Mouse (Mus musculus) heart, embryonic 16.5 days (tissue): ENCODE measurements around the gene Fscb. TPM values are rescaled to one million over a fixed set of nuclear protein-coding genes. Genes with fewer than 3 reads are reported as not detected.

Experiments
- ATAC-seq: fragments of 200-750 bp; cut with Nextera tagmentation; replicated peaks from 2 replicates; pipeline ENCODE4 v1.8.0; 2017; ENCODE audit warnings: moderate number of reproducible peaks; ENCODE audit not compliant: insufficient read depth, low FRiP score; ENCODE audit errors: extremely low read depth
- H3K27ac ChIP-seq: fragments of 300-500 bp; sonication (generic); 2 replicates; pipeline ENCODE4 v1.5.1; 2014; ENCODE audit warnings: mild to moderate bottlenecking, low read length, control low read depth, moderate library complexity
- H3K27me3 ChIP-seq: fragments of 300-500 bp; sonication (generic); 2 replicates; pipeline ENCODE4 v1.6.1; 2014; ENCODE audit warnings: low read length, mixed read lengths; ENCODE audit not compliant: control insufficient read depth, insufficient read depth
- H3K36me3 ChIP-seq: fragments of 300-500 bp; sonication (generic); 2 replicates; pipeline ENCODE4 v1.6.1; 2014; ENCODE audit not compliant: control insufficient read depth, insufficient read depth
- H3K4me1 ChIP-seq: fragments of 300-500 bp; sonication (generic); 2 replicates; pipeline ENCODE4 v1.6.1; 2014; ENCODE audit warnings: low read length, mixed read lengths; ENCODE audit not compliant: control insufficient read depth, insufficient read depth
- H3K4me2 ChIP-seq: fragments of 300-500 bp; sonication (generic); 2 replicates; pipeline ENCODE4 v1.6.1; 2014; ENCODE audit warnings: low read depth, mild to moderate bottlenecking, control low read depth, low read length
- H3K4me3 ChIP-seq: fragments of 300-500 bp; sonication (generic); 2 replicates; pipeline ENCODE4 v1.5.1; 2014; ENCODE audit warnings: mild to moderate bottlenecking, control low read depth, low read length
- H3K9ac ChIP-seq: fragments of 300-500 bp; sonication (generic); 2 replicates; pipeline ENCODE4 v1.6.1; 2014; ENCODE audit warnings: low read length, control low read depth
- H3K9me3 ChIP-seq: fragments of 300-500 bp; sonication (generic); replicated peaks from 2 replicates; pipeline ENCODE4 v1.6.1; 2016; ENCODE audit warnings: low read length; ENCODE audit not compliant: control insufficient read depth
- WGBS: fragments of 180-500 bp; shearing (Covaris S2); extraction: QIAGEN DNeasy Blood & Tissue Kit; methylation state at CpG from one replicate; pipeline ENCODE4 v1.1.7; 2014; 5-methylcytosine and 5-hydroxymethylcytosine counted together
- polyA plus RNA-seq: library from polyadenylated mRNA; unstranded; fragments of >200 nt; fragmentation: Nextera tagmentation; extraction: Ambion mirVana; gene quantifications from 2 replicates; pipeline ENCODE4 v1.2.1, GENCODE M21; 2015

Fscb gene
- polyA plus RNA-seq = not detected in 2 replicates

DNA sequence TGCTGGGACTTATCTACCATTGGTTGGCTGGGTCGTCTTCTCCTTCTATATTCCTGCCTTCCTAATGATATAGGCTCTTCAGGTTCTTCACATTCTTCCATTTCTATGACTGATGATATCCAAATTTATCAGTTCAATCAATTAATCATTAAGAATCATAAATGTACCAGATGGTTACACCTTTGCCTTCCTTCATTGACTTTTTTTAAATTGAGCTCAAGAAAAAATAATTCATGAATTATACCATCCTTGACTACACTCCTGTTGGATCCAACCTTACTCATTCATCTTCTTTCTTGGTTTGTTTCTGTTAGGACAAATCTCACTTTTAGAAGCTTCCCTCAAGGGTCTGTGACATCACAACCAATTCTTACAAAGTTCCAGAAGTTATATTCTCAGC, at the start of gene Fscb:
Fscb (minus strand) TSS at position 101 of the 400 bp plus-strand sequence.
- H3K27me3 ChIP-seq = no peaks in the 10 kb centered on the region
- WGBS = 78% methylated on average over 1 of the region's 1 CpGs

DNA sequence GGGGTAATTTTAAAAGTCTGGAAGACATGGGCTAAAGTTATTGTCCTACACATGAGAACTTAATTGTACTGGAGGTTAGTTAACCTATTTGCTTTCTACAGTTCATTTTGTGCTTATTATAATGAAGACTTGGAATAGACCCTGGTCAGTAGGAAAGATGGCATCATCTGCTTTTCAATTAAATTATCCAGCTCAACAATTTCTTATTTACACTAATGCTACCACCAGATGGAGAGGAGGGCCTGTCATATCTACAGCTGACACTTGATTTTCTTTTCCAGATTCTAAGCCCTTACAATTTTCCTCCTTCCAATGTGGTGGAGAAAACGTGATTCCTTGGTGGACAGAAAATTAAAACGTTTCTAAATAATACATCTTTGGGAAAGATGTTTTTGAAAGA, 42.3 kb upstream of the Fscb start:
- Histone ChIP-seq H3K4me2 (no peak overlapping the region), H3K4me1 (no peaks in the 10 kb centered on the region), H3K27ac (no peak overlapping the region), H3K9me3 (no peaks in the 10 kb centered on the region), H3K36me3 (no peaks in the 10 kb centered on the region), H3K27me3 (no peaks in the 10 kb centered on the region), H3K9ac (no peak overlapping the region), H3K4me3 (no peak overlapping the region)
- ATAC-seq = no peak
- 55% methylated on average over 2 of the region's 2 CpGs for WGBS

More for the DNA sequence above, at the start of gene Fscb:
- H3K4me2 ChIP-seq = no peak within 1 kb of the TSS
- H3K36me3 ChIP-seq = no peaks in the 10 kb centered on the region
- no peak for ATAC-seq
- H3K9ac ChIP-seq = no peak within 1 kb of the TSS
- no peak within 1 kb of the TSS for H3K27ac ChIP-seq
- H3K9me3 ChIP-seq = no peaks in the 10 kb centered on the region
- no peaks in the 10 kb centered on the region for H3K4me1 ChIP-seq
- H3K4me3 ChIP-seq = no peak within 1 kb of the TSS

DNA sequence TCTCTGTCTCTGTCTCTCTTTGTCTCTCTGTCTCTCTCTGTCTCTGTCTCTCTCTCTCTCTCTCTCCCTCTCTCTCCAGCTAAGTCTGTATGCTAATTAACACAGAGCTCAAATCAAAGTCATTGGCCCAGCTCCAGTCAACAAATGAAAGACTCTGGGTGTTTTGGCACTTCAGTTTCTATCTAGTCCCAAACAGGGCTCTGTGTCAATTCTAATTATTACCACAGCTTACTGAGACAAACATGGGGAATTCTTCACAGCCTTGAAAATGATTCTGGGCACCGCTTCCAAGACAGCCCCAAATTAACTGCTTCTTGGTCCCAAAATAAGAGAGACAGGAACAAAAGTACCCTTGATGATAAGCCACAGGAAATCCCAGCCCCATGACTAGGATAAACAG, 38.9 kb upstream of the Fscb start:
- no peaks in the 10 kb centered on the region for H3K36me3 ChIP-seq
- H3K27me3 ChIP-seq = no peaks in the 10 kb centered on the region
- 83% methylated on average over 1 of the region's 1 CpGs for WGBS
- no peak overlapping the region for H3K27ac ChIP-seq
- no peak overlapping the region for H3K4me3 ChIP-seq
- H3K9me3 ChIP-seq = no peaks in the 10 kb centered on the region
- H3K9ac ChIP-seq = no peak overlapping the region
- H3K4me1 ChIP-seq = no peaks in the 10 kb centered on the region
- ATAC-seq = no peak
- no peak overlapping the region for H3K4me2 ChIP-seq

- no peak overlapping the region for H3K4me3 ChIP-seq
- H3K27me3 ChIP-seq = no peaks in the 10 kb centered on the region
- 74% methylated on average over 5 of the region's 5 CpGs for WGBS
- no peak overlapping the region for H3K4me2 ChIP-seq
- H3K9ac ChIP-seq = no peak overlapping the region
- H3K27ac ChIP-seq = no peak overlapping the region
- H3K9me3 ChIP-seq = no peaks in the 10 kb centered on the region
- no peak for ATAC-seq
- H3K4me1 ChIP-seq = no peaks in the 10 kb centered on the region
- H3K36me3 ChIP-seq = no peaks in the 10 kb centered on the region
These were observed 23.2 kb upstream of the Fscb start for GRCm38 (mm10) chr12:64497706-64498105.

DNA sequence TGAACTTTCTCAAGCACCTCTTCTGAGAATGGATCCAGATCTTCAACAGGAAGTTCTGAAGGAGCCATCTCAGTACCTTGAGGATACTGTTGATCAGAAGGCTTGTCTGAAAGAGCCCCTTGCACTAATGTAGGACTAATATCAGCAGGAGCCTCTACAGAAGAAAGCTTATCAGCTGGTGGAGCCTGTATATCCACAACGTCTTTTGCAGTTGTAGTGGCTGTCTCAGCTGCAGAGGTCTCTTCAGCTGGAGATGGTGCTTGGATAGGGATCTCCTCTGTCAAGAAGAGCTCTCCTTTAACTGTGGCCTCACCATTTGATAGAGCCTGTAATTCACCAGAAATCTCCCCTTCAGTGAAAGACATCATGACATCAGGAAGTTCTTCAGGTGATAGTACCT, 875 bp downstream of the Fscb start:
- Histone ChIP-seq H3K4me2 (no peak overlapping the region), H3K36me3 (no peaks in the 10 kb centered on the region), H3K4me3 (no peak overlapping the region), H3K9ac (no peak overlapping the region), H3K27me3 (no peaks in the 10 kb centered on the region), H3K27ac (no peak overlapping the region), H3K9me3 (no peaks in the 10 kb centered on the region), H3K4me1 (no peaks in the 10 kb centered on the region)
- ATAC-seq = no peak
- 59% methylated on average over 1 of the region's 1 CpGs for WGBS

GRCm38 (mm10) chr12:64473136-64473535, 1.4 kb downstream of the Fscb start:
- no peak overlapping the region for H3K9ac ChIP-seq
- no peak for ATAC-seq
- no peaks in the 10 kb centered on the region for H3K4me1 ChIP-seq
- 88% methylated on average over 1 of the region's 1 CpGs for WGBS
- H3K27ac ChIP-seq = no peak overlapping the region
- H3K9me3 ChIP-seq = no peaks in the 10 kb centered on the region
- H3K4me2 ChIP-seq = no peak overlapping the region
- no peaks in the 10 kb centered on the region for H3K27me3 ChIP-seq
- no peaks in the 10 kb centered on the region for H3K36me3 ChIP-seq
- H3K4me3 ChIP-seq = no peak overlapping the region

DNA sequence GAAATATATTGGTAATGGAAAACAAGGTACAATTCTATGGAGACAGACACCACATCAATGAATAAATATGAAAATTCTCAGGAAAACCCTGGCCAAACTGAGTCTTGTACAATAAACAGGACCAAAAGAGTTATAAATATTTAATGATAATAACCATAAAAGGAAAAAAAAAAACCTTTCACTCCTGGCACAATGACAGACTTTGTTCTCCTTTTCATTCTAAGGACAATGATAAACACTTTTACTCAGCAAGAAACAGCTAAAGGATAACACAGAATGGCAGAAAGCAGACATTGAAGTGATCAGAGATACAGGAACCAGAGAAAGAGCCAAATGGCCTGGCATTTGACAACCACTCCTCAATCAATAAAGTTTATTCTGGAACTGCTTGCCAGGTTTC, 19.3 kb downstream of the Fscb start:
- no peak for ATAC-seq
- no peaks in the 10 kb centered on the region for H3K27me3 ChIP-seq
- no peaks in the 10 kb centered on the region for H3K36me3 ChIP-seq
- H3K27ac ChIP-seq = no peak overlapping the region
- no peaks in the 10 kb centered on the region for H3K9me3 ChIP-seq
- H3K9ac ChIP-seq = no peak overlapping the region
- H3K4me3 ChIP-seq = no peak overlapping the region
- no peak overlapping the region for H3K4me2 ChIP-seq
- H3K4me1 ChIP-seq = no peaks in the 10 kb centered on the region

DNA sequence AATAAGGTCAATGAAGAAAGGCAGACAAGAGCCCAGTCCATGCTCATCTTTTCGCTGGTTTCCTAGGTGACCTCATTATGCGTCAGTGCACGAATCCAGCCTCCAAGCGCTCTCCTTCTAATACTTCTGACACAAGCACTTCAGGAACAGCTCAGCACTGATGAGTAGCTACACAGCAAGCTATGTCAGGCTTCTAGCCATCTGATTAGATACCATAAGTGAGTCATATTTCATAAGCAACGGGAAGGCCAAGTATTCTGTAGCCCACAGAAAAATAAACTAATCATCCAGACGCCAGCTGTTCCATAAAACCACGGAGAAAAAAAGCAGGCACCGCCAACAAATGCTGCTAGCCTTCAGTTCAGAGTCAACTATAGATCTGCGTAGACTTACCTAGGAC, 24.6 kb downstream of the Fscb start:
- H3K4me3 ChIP-seq = no peak overlapping the region
- no peaks in the 10 kb centered on the region for H3K36me3 ChIP-seq
- no peak for ATAC-seq
- no peak overlapping the region for H3K9ac ChIP-seq
- no peak overlapping the region for H3K4me2 ChIP-seq
- H3K9me3 ChIP-seq = no peaks in the 10 kb centered on the region
- H3K27me3 ChIP-seq = no peaks in the 10 kb centered on the region
- WGBS = 58% methylated on average over 9 of the region's 9 CpGs
- H3K27ac ChIP-seq = no peak overlapping the region
- no peaks in the 10 kb centered on the region for H3K4me1 ChIP-seq

- 55% methylated on average over 2 of the region's 2 CpGs for WGBS
- Histone ChIP-seq H3K4me2 (no peak overlapping the region), H3K9ac (no peak overlapping the region), H3K27me3 (no peaks in the 10 kb centered on the region), H3K4me3 (no peak overlapping the region), H3K9me3 (no peaks in the 10 kb centered on the region), H3K4me1 (no peaks in the 10 kb centered on the region), H3K36me3 (no peaks in the 10 kb centered on the region), H3K27ac (no peak overlapping the region)
- ATAC-seq = no peak
These were observed 37.8 kb downstream of the Fscb start for GRCm38 (mm10) chr12:64436675-64437074.
